Mouse (Mus musculus) liver, adult (tissue): ENCODE data around the gene Pign.

Experiments
- GATA4 ChIP-seq: IDR thresholded peaks from 2 replicates; pipeline ENCODE4 v1.6.1; 2014; ENCODE audit warnings: mild to moderate bottlenecking, low read length; ENCODE audit not compliant: insufficient replicate concordance

The Pign gene

DNA sequence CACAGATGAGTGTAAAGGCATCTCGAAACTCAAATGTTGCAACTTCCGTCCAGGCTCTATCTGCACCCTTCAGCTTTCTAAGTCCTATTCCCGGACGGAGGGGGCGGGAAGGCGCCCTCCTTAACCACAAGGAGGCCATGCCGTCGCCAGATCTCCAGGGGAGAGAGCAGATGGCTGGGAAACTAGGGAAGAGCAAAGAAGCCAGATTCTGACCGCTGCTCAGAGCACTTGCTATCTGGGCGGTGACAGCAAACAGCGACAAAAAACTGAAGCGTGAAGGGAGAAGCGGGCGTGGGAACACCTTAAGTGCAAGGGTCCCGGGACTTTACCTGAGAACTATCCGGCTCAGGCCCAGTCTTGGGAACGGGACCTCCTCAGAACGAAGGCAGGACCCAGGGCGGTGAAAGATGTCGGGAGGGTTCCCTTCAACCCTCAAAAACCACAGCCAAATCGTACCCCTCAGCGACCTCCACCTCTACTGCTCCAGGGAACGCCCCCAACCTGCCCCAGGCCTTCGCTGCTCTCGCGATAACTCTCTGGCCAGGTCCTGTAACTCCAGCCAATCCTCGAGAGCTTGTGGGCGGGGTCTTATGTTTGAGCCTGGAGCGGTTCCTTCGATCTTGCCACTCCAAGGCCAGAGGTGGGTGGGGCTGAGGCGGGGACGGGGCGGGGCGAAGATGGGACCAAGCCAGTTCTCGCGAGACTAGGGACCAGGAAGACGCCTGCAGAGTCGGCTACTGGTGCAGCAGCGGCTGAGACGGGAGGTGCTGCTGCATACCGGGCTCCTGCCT lies at the start of gene Pign, which contains the start of gene Relch:
Gene Pign (minus strand): TSS at position 507 of the 791 bp plus-strand sequence.
Gene Relch (plus strand): TSS at position 691 of the 791 bp plus-strand sequence.
- TF ChIP-seq GATA4 = peak; percentile 24; the same call in 1 of the 2 replicates

DNA sequence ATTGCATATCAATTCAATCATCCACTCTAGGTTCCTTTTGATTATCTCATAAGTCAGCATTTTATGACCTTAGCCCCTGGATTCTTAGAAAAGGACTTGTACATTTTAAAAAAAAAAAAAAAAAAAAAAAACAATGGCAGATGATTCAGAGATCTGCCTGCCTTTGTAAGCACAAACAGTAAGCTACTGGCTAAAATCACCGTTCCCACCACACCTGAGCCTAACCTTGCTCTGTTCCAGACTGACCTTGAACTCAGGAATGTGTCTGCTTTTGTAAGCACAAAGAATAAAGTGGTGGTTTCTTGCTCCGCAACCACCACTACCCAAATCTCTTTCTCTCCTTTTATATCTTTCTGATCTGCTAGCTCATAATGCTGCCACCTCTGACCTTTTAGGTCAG lies 49.3 kb upstream of the Pign start:
- TF ChIP-seq GATA4 = no peak

DNA sequence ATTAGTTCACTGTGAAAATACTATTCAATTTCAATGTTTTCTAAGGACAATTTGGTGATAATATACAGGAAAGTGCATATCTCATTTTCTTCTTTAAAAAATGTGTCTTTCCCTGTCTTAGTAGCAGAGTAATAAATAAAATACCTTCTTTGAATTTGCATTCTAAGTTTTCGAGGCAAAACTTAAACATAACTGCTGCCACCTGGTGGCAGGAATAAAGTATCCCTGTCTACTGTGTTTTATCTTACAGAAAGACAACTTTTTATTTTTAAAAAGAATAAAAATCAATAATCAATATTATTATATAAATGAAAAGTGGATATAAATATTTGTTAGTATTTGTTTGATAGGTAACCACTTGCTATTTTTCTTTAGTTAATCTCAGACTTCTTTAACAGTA lies 47.8 kb upstream of the Pign start:
- no peak for TF ChIP-seq GATA4

DNA sequence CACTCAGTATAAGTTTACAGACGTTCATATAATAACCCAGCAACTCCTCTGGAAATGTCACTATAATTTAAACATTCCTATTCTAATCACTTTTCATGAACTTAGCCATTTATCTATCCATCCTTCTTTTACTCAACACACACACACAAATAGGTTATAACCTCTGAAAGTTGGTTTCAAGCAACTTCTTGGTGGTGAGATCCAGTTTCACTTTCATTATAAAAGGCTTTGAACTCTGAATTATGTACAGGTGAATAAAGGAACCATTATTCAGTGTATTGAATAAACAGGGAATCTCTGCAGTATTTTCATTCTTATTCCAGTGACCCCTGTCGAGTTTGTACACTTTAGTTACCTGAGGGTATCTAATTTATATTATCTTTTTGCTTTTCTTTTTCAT lies 45.9 kb upstream of the Pign start:
- no peak for TF ChIP-seq GATA4

DNA sequence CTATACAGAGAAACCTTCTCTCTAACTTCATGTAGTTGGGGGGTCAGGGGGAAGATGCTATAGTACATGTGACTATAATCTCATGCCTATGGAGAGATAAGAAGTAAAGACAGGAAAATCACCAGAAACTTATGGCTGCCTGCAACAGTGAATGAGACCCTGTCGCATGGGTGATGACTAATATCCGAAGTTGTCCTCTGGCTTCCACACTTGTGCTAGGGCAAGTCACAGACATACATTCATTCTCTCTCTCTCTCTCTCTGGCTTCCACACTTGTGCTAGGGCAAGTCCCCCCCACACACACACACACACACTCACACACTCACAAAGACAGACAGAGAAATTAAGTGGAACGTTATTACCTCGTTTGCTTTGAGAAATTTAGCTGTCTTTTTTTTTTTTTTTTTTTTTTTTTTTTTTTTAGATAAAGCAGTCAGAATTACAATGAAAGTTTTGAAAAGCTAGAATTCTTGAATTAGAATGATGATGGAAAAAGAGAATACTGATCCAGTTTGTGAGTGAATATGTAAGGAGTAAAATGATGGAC lies 37.6 kb upstream of the Pign start:
- no peak for TF ChIP-seq GATA4

DNA sequence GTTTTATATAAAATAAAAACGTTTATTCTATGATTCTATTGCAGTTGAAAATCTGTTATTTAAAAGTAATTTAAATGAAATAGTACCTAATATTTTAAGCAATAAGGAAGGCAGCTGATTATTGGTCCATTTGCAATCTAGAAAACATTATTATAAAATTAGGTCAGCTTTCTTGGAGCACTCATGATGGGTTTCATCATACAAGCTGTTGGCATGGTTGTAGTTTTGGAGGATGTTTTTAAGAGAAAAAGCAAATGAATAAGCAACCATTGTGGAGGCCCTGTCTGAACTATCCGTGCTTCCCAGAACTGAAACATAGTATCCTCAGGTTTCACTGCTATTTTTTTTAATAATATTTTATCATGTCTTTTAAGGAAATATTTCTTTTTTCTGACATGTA lies 32.1 kb upstream of the Pign start:
- TF ChIP-seq GATA4 = no peak

DNA sequence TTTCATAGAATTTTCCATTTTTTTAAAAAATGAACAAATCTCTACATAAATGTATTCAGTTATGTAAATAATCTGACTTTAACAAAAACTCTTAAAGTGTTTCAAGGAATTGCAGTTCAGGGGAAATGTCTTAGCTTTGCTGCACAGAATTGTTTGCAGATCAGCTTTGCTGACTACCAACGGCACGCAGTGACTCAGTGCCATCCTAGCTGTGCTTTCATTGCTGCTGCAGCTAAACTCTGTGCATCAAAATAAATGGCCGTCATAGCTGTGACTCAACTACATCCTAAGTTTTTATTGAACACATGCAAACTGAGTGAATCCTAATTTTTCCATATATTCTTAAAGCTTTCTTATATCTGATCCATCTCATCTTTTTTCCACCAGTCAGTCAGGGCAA lies 22.0 kb upstream of the Pign start:
- TF ChIP-seq GATA4 = no peak

DNA sequence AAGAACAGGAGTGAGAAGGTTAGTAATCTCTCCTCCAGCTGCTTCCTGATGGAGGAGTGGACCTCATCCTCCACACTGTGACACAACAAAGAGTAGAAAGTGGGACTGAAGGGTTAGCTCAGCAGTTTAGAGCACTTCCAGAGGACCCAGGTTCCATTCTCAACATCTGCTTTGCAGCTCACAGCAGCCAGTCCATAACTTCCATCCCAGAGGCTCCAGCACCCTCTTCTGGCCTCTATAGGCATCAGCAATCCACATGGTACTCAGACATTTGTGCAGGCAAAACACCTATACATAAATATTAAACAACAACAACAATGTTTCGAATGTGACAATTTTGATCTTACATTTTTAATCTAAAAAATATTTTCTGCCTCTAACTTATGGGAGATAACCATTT lies 17.1 kb upstream of the Pign start:
- TF ChIP-seq GATA4 = no peak

DNA sequence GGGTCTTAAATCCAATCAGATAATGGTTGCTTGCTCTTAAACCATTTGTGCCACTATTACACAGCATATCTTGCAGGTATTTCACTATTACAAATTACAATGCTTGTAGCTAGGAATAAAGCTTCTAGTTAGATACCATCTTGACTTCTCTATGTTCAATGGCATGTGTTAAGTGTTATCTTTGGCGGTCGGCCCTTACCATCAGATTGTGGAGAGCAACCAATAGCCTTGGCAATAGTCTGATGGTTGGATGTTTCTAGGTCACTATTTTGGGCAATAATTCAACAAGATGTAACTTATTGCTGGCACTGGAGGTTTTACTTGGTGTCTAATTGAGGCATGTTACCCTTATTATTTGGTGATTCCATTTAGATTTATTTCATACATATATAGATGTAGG lies 11.3 kb upstream of the Pign start:
- TF ChIP-seq GATA4 = 0 out of 2 replicates have a peak, but pooled peaks have one; percentile 26

DNA sequence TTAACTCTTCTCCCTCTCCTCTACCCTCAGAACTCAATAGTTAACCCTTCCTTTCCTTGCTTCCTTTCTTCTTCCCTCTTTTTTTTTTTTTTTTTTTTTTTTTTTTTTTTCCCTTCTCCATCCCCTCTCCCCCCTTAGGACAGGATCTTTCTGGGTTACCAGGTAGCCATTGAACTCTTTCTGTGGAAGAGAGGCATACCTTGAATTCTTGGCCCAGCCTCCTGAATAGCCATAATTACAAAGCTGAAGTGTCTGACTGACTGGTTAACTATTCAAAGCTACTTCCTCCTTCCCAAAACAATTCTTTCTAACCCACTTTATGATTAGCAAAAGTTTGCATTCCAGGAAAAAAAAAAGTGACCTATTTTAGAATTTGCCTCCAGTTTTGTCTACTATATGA lies 6.2 kb upstream of the Pign start:
- TF ChIP-seq GATA4 = no peak

DNA sequence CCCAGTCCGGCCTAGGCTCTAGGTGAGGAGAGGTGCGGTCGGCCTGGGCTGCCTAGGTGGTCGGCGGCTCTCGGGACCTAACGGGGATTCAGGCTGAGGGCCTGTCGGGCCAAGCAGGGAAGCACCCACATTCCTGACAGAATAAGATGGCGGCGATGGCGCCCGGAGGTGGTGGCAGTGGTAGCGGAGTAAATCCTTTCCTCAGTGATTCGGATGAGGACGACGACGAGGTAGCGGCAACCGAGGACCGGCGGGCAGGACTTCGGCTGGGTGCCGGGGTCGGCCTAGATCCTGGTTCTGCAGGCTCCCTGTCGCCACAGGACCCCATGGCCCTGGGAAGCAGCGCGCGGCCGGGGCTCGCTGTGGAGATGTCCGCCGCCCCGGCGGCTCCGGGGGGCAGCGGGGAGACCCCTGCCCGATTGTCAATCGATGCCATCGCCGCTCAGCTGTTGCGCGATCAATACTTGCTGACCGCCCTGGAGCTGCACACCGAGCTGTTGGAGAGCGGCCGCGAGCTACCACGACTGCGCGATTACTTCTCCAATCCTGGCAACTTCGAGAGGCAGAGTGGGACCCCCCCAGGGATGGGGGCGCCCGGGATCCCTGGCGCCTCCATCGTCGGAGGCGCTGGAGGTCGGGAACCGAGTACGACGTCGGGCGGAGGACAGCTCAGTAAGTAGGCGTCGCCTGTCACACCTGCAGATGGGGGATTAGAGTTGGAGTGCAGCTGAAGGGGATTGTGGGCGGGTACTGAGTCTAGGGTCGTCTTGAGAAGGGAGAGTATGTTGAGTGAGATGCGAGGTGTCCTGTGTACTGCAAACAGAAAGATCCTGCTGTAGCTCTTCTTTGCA lies 710 bp upstream of the Pign start:
- TF ChIP-seq GATA4 = no peak

DNA sequence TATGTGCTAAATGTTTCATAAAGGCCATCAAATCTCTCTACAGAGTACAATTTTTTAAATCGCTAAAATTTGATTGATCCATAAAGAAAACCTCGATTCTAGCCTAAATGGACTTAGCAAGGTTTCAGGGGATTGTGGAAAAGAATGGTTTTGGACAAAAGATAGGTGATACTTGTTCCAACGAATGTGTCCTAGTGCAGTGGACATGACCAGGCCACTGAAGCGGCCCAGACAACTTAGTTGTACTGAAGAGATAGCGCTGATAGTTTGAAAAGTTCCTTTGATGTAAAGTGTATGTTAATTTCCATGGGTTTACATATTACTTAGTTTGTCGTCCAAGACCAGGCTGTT lies 682 bp downstream of the Pign start:
- no peak for TF ChIP-seq GATA4

DNA sequence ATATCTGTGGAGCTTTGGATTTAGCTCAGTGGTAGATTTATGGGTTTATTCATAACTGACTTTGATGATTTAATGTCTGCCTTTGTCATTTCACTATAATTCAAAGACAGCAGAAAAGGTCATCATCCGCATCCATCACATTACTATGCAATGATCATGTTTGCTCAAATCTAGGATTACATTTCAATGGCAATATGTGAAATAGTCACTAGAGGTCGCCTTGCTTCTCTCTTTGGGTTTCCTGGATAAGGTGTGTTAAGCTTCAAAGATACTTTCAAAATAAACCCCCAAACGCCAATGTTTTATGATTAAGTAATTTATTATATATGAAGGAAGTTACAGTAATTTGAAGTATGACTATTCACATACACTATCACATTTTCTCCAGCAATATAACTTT lies 3.5 kb downstream of the Pign start:
- no peak for TF ChIP-seq GATA4

DNA sequence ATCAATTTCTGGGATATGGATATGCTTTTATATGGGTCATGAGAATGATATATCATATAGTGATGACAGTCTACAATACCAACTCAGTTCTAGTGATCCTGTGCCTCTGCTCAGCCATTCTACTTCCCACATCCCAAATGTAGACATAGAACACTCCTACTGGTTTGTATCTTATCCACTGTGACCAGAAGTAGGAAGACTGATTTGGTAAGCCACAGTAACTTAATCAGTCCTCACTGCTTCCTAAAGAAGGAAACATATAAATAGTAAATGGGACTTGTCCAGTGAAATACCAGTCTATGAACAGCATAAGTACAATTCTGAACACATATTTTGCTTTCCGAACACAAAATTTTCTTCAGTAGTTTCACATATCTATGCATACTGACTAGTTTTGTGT lies 9.5 kb downstream of the Pign start:
- TF ChIP-seq GATA4 = no peak

DNA sequence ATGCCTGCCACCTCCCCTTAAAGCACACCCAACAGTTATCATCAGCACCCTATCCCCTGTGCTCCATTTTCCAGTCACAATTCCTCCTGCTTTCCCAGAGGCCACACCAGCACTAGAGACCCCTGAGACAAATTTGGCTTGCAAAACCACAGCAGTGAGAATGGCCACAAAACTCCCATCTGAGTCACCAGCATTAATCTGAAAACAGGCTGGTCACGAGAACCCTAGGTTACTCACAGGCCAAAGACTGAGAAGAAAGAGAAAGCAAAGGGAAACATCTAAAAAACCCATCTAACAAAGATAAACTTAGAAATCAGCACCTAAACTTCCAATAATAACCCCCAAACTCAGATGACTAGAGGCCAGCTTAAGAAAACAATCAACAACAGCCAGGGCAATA lies 12.8 kb downstream of the Pign start:
- TF ChIP-seq GATA4 = no peak

DNA sequence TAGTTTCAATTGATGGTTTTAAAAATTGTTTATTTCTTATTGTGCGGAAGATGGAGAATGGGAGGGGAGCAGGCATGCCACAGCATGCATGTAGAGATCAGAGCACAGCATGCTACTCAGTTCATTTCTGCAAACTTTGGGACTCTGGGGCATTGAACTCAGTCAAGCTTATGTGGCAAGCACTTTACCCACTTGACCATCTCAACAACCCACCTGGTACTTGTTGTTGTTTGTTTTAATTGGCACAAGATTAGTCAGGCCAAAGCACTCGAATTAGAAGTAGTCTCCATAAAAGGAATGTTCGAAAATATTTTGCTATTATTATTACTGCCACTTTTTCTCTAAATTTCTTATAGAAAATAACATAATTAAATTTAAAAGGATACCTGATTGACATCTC lies 19.4 kb downstream of the Pign start:
- TF ChIP-seq GATA4 = no peak
